Mouse (Mus musculus) ovary, postnatal 36 days (tissue): ENCODE results near the gene Jarid2.

Experiments
- DNase-seq: peaks from one replicate; pipeline ENCODE4 v3.0.0; 2022; ENCODE audit warnings: low spot score, mixed read lengths

The Jarid2 gene

GRCm38 (mm10) chr13:44730146-44730864 lies 1.0 kb downstream of the Jarid2 start:
- DNase-seq = peak; percentile 99

- peak; percentile 85 for DNase-seq
Observed at GRCm38 (mm10) chr13:44730939-44731551, 1.8 kb downstream of the Jarid2 start.

GRCm38 (mm10) chr13:44731727-44732441 lies 2.6 kb downstream of the Jarid2 start:
- DNase-seq = no peak

GRCm38 (mm10) chr13:44732442-44732974 lies 3.2 kb downstream of the Jarid2 start:
- no peak for DNase-seq

- no peak for DNase-seq
Observed at GRCm38 (mm10) chr13:44733036-44733372, 3.7 kb downstream of the Jarid2 start.

GRCm38 (mm10) chr13:44733373-44734111 lies 4.3 kb downstream of the Jarid2 start:
- peak; percentile 88 for DNase-seq

GRCm38 (mm10) chr13:44734441-44734840 lies 5.2 kb downstream of the Jarid2 start:
- DNase-seq = no peak

GRCm38 (mm10) chr13:44735088-44735690 lies 5.9 kb downstream of the Jarid2 start:
- DNase-seq = no peak

- peak; percentile 13 for DNase-seq
Observed at GRCm38 (mm10) chr13:44737297-44737696, 8.0 kb downstream of the Jarid2 start.

GRCm38 (mm10) chr13:44751780-44752179 lies 22.5 kb downstream of the Jarid2 start:
- no peak for DNase-seq

GRCm38 (mm10) chr13:44753206-44753605 lies 23.9 kb downstream of the Jarid2 start:
- DNase-seq = no peak

GRCm38 (mm10) chr13:44755434-44755833 lies 26.2 kb downstream of the Jarid2 start:
- no peak for DNase-seq

GRCm38 (mm10) chr13:44758750-44759149 lies 29.5 kb downstream of the Jarid2 start:
- no peak for DNase-seq

GRCm38 (mm10) chr13:44760761-44761160 lies 31.5 kb downstream of the Jarid2 start:
- no peak for DNase-seq

GRCm38 (mm10) chr13:44763068-44763467 lies 33.8 kb downstream of the Jarid2 start:
- no peak for DNase-seq

GRCm38 (mm10) chr13:44767751-44768150 lies 38.5 kb downstream of the Jarid2 start:
- no peak for DNase-seq

- DNase-seq = no peak
Observed at GRCm38 (mm10) chr13:44770808-44771605, 41.7 kb downstream of the Jarid2 start.

- DNase-seq = no peak
Observed at GRCm38 (mm10) chr13:44772816-44773215, 43.5 kb downstream of the Jarid2 start.

GRCm38 (mm10) chr13:44774351-44774750 lies 45.1 kb downstream of the Jarid2 start:
- no peak for DNase-seq

GRCm38 (mm10) chr13:44775396-44775795 lies 46.1 kb downstream of the Jarid2 start:
- no peak for DNase-seq

- DNase-seq = no peak
Observed at GRCm38 (mm10) chr13:44780506-44780905, 51.2 kb downstream of the Jarid2 start.
